Mouse (Mus musculus) intestine, postnatal 0 days (tissue): ENCODE results near the gene Nufip2. TPM values are rescaled to one million over a fixed set of nuclear protein-coding genes. Genes with fewer than 3 reads are reported as not detected.
"Not testable (repeated sequence)": the region's sequence is repeated elsewhere in the genome, so short reads cannot be mapped to it uniquely, and the experiment has no call there.

Source experiments
- ATAC-seq: fragments of 200-750 bp; cut with Nextera tagmentation; 2 replicates; pipeline ENCODE4 v1.8.0; 2017; ENCODE audit warnings: mild to moderate bottlenecking, moderate TSS enrichment, moderate library complexity
- H3K27ac ChIP-seq: fragments of 300-500 bp; sonication (generic); 2 replicates; pipeline ENCODE4 v1.5.1; 2014; ENCODE audit warnings: mild to moderate bottlenecking, low read depth, low read length, moderate library complexity
- H3K27me3 ChIP-seq: fragments of 300-500 bp; sonication (generic); replicated peaks from 2 replicates; pipeline ENCODE4 v1.6.1; 2014; ENCODE audit warnings: low read length, mixed read lengths; ENCODE audit not compliant: control insufficient read depth, insufficient read depth
- H3K36me3 ChIP-seq: fragments of 300-500 bp; sonication (generic); 2 replicates; pipeline ENCODE4 v1.6.1; 2014; ENCODE audit warnings: mild to moderate bottlenecking, moderate library complexity; ENCODE audit not compliant: control insufficient read depth, insufficient read depth
- H3K4me1 ChIP-seq: fragments of 300-500 bp; sonication (generic); replicated peaks from 2 replicates; pipeline ENCODE4 v1.6.1; 2014; ENCODE audit warnings: antibody characterized with exemption, low read length, mixed read lengths; ENCODE audit not compliant: control insufficient read depth, insufficient read depth
- H3K4me2 ChIP-seq: fragments of 300-500 bp; sonication (generic); replicated peaks from 2 replicates; pipeline ENCODE4 v1.6.1; 2014; ENCODE audit warnings: low read depth, mild to moderate bottlenecking, moderate library complexity
- H3K4me3 ChIP-seq: fragments of 300-500 bp; sonication (generic); 2 replicates; pipeline ENCODE4 v1.5.1; 2014; ENCODE audit warnings: low read depth, low read length
- H3K9ac ChIP-seq: fragments of 300-500 bp; sonication (generic); 2 replicates; pipeline ENCODE4 v1.6.1; 2014; ENCODE audit warnings: mild to moderate bottlenecking, low read depth, low read length
- H3K9me3 ChIP-seq: fragments of 300-500 bp; sonication (generic); 2 replicates; pipeline ENCODE4 v1.6.1; 2016; ENCODE audit warnings: mixed run types; ENCODE audit not compliant: control insufficient read depth
- CTCF ChIP-seq: sonication (generic); IDR thresholded peaks from 2 replicates; pipeline ENCODE4 v1.5.1; 2016; ENCODE audit warnings: low read depth, mild to moderate bottlenecking, control low read depth, antibody characterized with exemption, moderate library complexity
- WGBS: fragments of 180-500 bp; shearing (Covaris S2); extraction: QIAGEN DNeasy Blood & Tissue Kit; methylation state at CpG from one replicate; pipeline ENCODE4 v1.1.7; 2014; 5-methylcytosine and 5-hydroxymethylcytosine counted together
- polyA plus RNA-seq: library from polyadenylated mRNA; unstranded; fragments of >200 nt; fragmentation: Nextera tagmentation; extraction: Ambion mirVana; gene quantifications from 2 replicates; pipeline ENCODE4 v1.2.1, GENCODE M21; 2015

Gene Nufip2
- polyA plus RNA-seq, 1 experiment from 2014 or later, result 4.6 TPM

DNA sequence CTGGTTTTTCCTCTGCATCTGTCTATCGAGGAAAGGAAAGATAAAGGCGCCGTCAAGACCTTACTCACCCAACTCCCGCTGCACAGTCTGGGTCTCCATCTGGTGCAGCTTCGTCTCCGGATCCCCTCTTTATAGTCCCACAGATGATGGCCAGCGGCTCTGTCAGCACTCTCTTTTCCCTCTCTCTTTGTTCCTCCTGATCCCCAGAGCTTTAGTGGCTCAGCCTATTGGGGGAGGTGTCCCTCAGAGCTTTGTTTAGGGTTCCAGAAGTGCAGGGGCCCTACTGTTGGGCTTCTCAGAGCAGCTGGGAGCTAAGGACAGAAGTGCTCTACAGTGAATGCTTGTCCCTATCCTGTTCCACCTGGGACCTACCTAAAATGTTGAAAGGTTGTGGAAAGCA is 39.2 kb downstream of the Nufip2 start, which contains the start of gene Cryba1:
Gene Cryba1, minus strand, starts transcription at position 101 of the 400 bp plus-strand sequence.
- Histone ChIP-seq H3K4me2 (no peak within 1 kb of the TSS), H3K9ac (no peak within 1 kb of the TSS), H3K4me1 (no peaks in the 10 kb centered on the region), H3K36me3 (no peaks in the 10 kb centered on the region), H3K27ac (no peak within 1 kb of the TSS), H3K4me3 (no peak within 1 kb of the TSS), H3K27me3 (no peaks in the 10 kb centered on the region), H3K9me3 (no peaks in the 10 kb centered on the region)
- 72% methylated on average over 7 of the region's 7 CpGs for WGBS
- no peak for TF ChIP-seq CTCF
- ATAC-seq, result no peak

DNA sequence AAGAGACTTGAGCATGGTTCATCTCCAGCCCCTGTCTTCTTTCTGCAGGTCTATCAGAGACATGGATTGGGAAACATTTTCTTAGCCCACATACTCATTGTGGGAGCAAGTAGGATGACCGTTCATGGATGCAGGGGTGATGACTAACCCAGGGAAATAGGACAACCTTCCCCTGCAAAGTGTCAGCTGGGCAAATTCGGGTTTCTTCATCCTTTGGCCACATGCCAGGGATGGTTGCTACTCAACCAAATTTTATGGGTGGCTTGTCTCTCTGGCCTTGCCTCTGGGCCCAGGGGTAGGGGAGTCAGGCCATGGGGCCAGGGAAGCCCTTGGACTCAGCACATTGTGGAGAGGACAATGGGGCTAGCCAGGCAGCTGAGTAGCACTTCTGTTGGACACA is 42.6 kb downstream of the Nufip2 start:
- TF ChIP-seq CTCF, result no peak
- 65% methylated on average over 2 of the region's 2 CpGs for WGBS
- H3K27ac ChIP-seq, result no peak overlapping the region
- H3K9me3 ChIP-seq, result no peaks in the 10 kb centered on the region
- no peak overlapping the region for H3K4me3 ChIP-seq
- no peaks in the 10 kb centered on the region for H3K36me3 ChIP-seq
- no peaks in the 10 kb centered on the region for H3K27me3 ChIP-seq
- ATAC-seq, result no peak
- H3K9ac ChIP-seq, result no peak overlapping the region
- H3K4me1 ChIP-seq, result no peaks in the 10 kb centered on the region
- no peak overlapping the region for H3K4me2 ChIP-seq

DNA sequence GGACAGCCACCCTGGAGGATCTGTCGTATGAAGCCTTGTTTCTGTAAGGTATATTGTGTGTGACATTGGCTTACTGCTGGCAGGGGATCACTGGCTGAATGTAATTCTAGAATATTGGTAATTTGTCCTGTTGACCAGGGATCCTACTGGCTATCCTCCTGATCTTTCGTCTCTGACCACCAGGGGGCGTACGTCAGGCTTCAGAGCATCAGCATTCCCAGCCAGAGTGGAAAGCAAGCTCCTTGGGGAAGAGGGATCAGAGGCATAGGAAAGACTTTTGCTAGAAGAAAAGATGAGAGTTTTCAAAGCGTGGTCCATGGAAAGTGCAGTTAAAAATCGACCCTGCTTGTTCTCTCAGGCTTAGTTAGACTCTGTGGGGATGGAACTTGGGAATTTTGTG is 51.3 kb downstream of the Nufip2 start:
- H3K36me3 ChIP-seq, result no peaks in the 10 kb centered on the region
- H3K27ac ChIP-seq, result no peak overlapping the region
- ATAC-seq, result no peak
- H3K4me2 ChIP-seq, result no peak overlapping the region
- no peak overlapping the region for H3K4me3 ChIP-seq
- H3K27me3 ChIP-seq, result no peaks in the 10 kb centered on the region
- TF ChIP-seq CTCF, result peak; percentile 96
- H3K4me1 ChIP-seq, result no peaks in the 10 kb centered on the region
- H3K9ac ChIP-seq, result no peak overlapping the region
- no peaks in the 10 kb centered on the region for H3K9me3 ChIP-seq
- WGBS, result under 1% methylated on average over 6 of the region's 6 CpGs

GRCm38 (mm10) chr11:77738555-77738954 is 52.6 kb downstream of the Nufip2 start:
- Histone ChIP-seq H3K4me1 (no peaks in the 10 kb centered on the region), H3K27me3 (no peaks in the 10 kb centered on the region), H3K9me3 (no peaks in the 10 kb centered on the region), H3K9ac (no peak overlapping the region), H3K4me2 (no peak overlapping the region), H3K27ac (no peak overlapping the region), H3K36me3 (no peaks in the 10 kb centered on the region), H3K4me3 (no peak overlapping the region)
- TF ChIP-seq CTCF, result no peak
- WGBS, result 47% methylated on average over 7 of the region's 7 CpGs
- ATAC-seq, result no peak

- Histone ChIP-seq H3K9me3 (no peaks in the 10 kb centered on the region), H3K4me1 (no peaks in the 10 kb centered on the region), H3K9ac (no peak overlapping the region), H3K4me3 (no peak overlapping the region), H3K4me2 (no peak overlapping the region), H3K36me3 (no peaks in the 10 kb centered on the region), H3K27ac (no peak overlapping the region), H3K27me3 (no peaks in the 10 kb centered on the region)
- 28% methylated on average over 6 of the region's 6 CpGs for WGBS
- ATAC-seq, result no peak
- peak; percentile 74 for TF ChIP-seq CTCF
These were observed 58.0 kb downstream of the Nufip2 start for GRCm38 (mm10) chr11:77743966-77744365.

GRCm38 (mm10) chr11:77746652-77747051 is 60.7 kb downstream of the Nufip2 start:
- Histone ChIP-seq H3K4me2 (no peak overlapping the region), H3K9me3 (no peaks in the 10 kb centered on the region), H3K27ac (no peak overlapping the region), H3K4me1 (no peaks in the 10 kb centered on the region), H3K36me3 (no peaks in the 10 kb centered on the region), H3K4me3 (no peak overlapping the region), H3K9ac (no peak overlapping the region), H3K27me3 (no peaks in the 10 kb centered on the region)
- TF ChIP-seq CTCF, result no peak
- 80% methylated on average over 4 of the region's 4 CpGs for WGBS
- ATAC-seq, result no peak

- H3K27me3 ChIP-seq, H3K9ac ChIP-seq, H3K4me2 ChIP-seq, H3K4me1 ChIP-seq, H3K9me3 ChIP-seq, H3K27ac ChIP-seq, H3K36me3 ChIP-seq, H3K4me3 ChIP-seq, ATAC-seq: not testable (repeated sequence)
- WGBS, result 93% methylated on average over 13 of the region's 15 CpGs
These were observed 61.1 kb downstream of the Nufip2 start for GRCm38 (mm10) chr11:77747103-77747502.
